Mouse (Mus musculus): ENCODE data around the gene Hcfc1. TPM values are rescaled to one million over a fixed set of nuclear protein-coding genes. Genes with fewer than 3 reads are reported as not detected.

The Hcfc1 gene
- polyA plus RNA-seq, 1 experiment from 2014 or later = 44.7 TPM

- Histone ChIP-seq H3K4me3 (no peak overlapping the region), H3K9me3 (no peaks in the 10 kb centered on the region), H3K36me3 (no peaks in the 10 kb centered on the region), H3K4me2 (no peak overlapping the region), H3K27me3 (0 out of 2 replicates have a peak, but pooled peaks cover 6% of the 10 kb centered on the region), H3K27ac (no peak overlapping the region), H3K9ac (no peak overlapping the region), H3K4me1 (no peaks in the 10 kb centered on the region)
- WGBS = 78% methylated on average over 3 of the region's 3 CpGs
- no peak for ATAC-seq (ENCODE audit: insufficient number of reproducible peaks, low FRiP score, low TSS enrichment, low read depth)
These were observed 68.2 kb downstream of the Hcfc1 start for GRCm38 (mm10) chrX:73897959-73898358.

- Histone ChIP-seq H3K36me3 (no peaks in the 10 kb centered on the region), H3K9me3 (no peaks in the 10 kb centered on the region), H3K27me3 (0 out of 2 replicates have a peak, but pooled peaks cover 9% of the 10 kb centered on the region), H3K4me1 (no peaks in the 10 kb centered on the region), H3K4me2 (no peak within 1 kb of the TSS), H3K9ac (no peak within 1 kb of the TSS), H3K27ac (no peak within 1 kb of the TSS), H3K4me3 (no peak within 1 kb of the TSS)
- 18% methylated on average over 2 of the region's 2 CpGs for WGBS
- no peak for ATAC-seq (ENCODE audit: insufficient number of reproducible peaks, low FRiP score, low TSS enrichment, low read depth)
These were observed 70.4 kb downstream of the Hcfc1 start, which contains the start of gene L1cam for GRCm38 (mm10) chrX:73895719-73896118. TSS of gene L1cam (minus strand) at chrX:73896105.

- 90% methylated on average over 14 of the region's 14 CpGs for WGBS
- Histone ChIP-seq H3K27me3 (0 out of 2 replicates have a peak, but pooled peaks cover 5% of the 10 kb centered on the region), H3K9ac (no peak overlapping the region), H3K4me3 (no peak overlapping the region), H3K4me1 (no peaks in the 10 kb centered on the region), H3K36me3 (no peaks in the 10 kb centered on the region), H3K27ac (no peak overlapping the region), H3K9me3 (no peaks in the 10 kb centered on the region), H3K4me2 (no peak overlapping the region)
- ATAC-seq (ENCODE audit: insufficient number of reproducible peaks, low FRiP score, low TSS enrichment, low read depth) = no peak
These were observed 73.3 kb downstream of the Hcfc1 start for GRCm38 (mm10) chrX:73892833-73893232.

Other genes with a start within 250 kb of the Hcfc1 start
- 15.0 and 18.1 TPM in 2 replicates for gene Abcd1, start 249.8 kb downstream of the Hcfc1 start, polyA plus RNA-seq (2015; fragmentation: Nextera tagmentation; extraction: Ambion mirVana)
- 0.60 and 0.87 TPM in 2 replicates for gene Plxnb3, start 209.3 kb downstream of the Hcfc1 start, polyA plus RNA-seq (2015; fragmentation: Nextera tagmentation; extraction: Ambion mirVana)
- 22.9 and 66.2 TPM in 2 replicates for gene Srpk3, start 192.0 kb downstream of the Hcfc1 start, polyA plus RNA-seq (2015; fragmentation: Nextera tagmentation; extraction: Ambion mirVana)
- gene Idh3g, start 179.5 kb downstream of the Hcfc1 start, polyA plus RNA-seq (2015; fragmentation: Nextera tagmentation; extraction: Ambion mirVana) = 190 and 200 TPM in 2 replicates
- 223 and 229 TPM in 2 replicates for gene Ssr4, start 179.3 kb downstream of the Hcfc1 start, polyA plus RNA-seq (2015; fragmentation: Nextera tagmentation; extraction: Ambion mirVana)
- 0.51 and 1.0 TPM in 2 replicates for gene Pdzd4, start 141.4 kb downstream of the Hcfc1 start, polyA plus RNA-seq (2015; fragmentation: Nextera tagmentation; extraction: Ambion mirVana)
- gene Avpr2, start 74.3 kb downstream of the Hcfc1 start, polyA plus RNA-seq (2015; fragmentation: Nextera tagmentation; extraction: Ambion mirVana) = 0.24 and 0.26 TPM in 2 replicates
- 3.9 and 4.0 TPM in 2 replicates for gene L1cam, start 70.3 kb downstream of the Hcfc1 start, polyA plus RNA-seq (2015; fragmentation: Nextera tagmentation; extraction: Ambion mirVana)
- gene Arhgap4, start 44.5 kb downstream of the Hcfc1 start, polyA plus RNA-seq (2015; fragmentation: Nextera tagmentation; extraction: Ambion mirVana) = 3.3 and 3.6 TPM in 2 replicates
- gene Naa10, start 44.4 kb downstream of the Hcfc1 start, polyA plus RNA-seq (2015; fragmentation: Nextera tagmentation; extraction: Ambion mirVana) = 111 and 114 TPM in 2 replicates
- 38.2 and 38.8 TPM in 2 replicates for gene Renbp, start 35.5 kb downstream of the Hcfc1 start, polyA plus RNA-seq (2015; fragmentation: Nextera tagmentation; extraction: Ambion mirVana)
- gene Irak1, start 57.6 kb upstream of the Hcfc1 start, polyA plus RNA-seq (2015; fragmentation: Nextera tagmentation; extraction: Ambion mirVana) = 54.0 and 58.6 TPM in 2 replicates
- not detected in 2 replicates for gene Opn1mw, start 161.1 kb upstream of the Hcfc1 start, polyA plus RNA-seq (2015; fragmentation: Nextera tagmentation; extraction: Ambion mirVana)
- gene Mecp2, start 169.0 kb upstream of the Hcfc1 start, polyA plus RNA-seq (2015; fragmentation: Nextera tagmentation; extraction: Ambion mirVana) = 10.6 and 12.1 TPM in 2 replicates
- gene Tex28, start 201.5 kb upstream of the Hcfc1 start, polyA plus RNA-seq (2015; fragmentation: Nextera tagmentation; extraction: Ambion mirVana) = not detected in 2 replicates
- 0.08 TPM in 1 of 2 replicates, not detected in the other for gene Tktl1, start 210.9 kb upstream of the Hcfc1 start, polyA plus RNA-seq (2015; fragmentation: Nextera tagmentation; extraction: Ambion mirVana)

All from limb, embryonic 15.5 days (tissue).